Mouse (Mus musculus) frontal cortex, postnatal 10 days (tissue): ENCODE results near the gene Tox2.

Source experiments
- DNase-seq, 2 experiments: peaks; one replicate each; pipeline ENCODE4 v3.0.0; 2022; ENCODE audit warnings: low spot score in 2 of 2, mixed read lengths in 1 of 2

Tox2 gene

DNA sequence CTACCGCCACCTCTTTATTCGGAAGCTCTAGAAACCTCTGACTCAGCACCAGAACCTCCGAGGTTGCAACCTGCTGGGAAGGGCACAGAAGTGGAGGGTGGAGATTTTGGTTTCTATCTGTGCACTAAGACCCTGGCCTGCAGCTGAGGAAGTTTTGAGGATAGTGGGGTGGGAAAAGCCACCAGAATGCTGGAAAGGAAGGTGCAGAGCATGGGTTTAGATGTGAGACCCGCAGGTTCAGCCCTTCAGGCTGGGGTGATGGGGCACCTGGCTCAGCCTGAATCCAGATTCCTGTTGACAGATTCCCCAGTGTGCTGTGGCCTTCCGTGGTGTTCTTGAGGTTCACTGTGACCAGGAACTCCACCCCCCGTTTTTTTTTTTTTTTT, 2.3 kb downstream of the Tox2 start:
- no peak for DNase-seq

DNA sequence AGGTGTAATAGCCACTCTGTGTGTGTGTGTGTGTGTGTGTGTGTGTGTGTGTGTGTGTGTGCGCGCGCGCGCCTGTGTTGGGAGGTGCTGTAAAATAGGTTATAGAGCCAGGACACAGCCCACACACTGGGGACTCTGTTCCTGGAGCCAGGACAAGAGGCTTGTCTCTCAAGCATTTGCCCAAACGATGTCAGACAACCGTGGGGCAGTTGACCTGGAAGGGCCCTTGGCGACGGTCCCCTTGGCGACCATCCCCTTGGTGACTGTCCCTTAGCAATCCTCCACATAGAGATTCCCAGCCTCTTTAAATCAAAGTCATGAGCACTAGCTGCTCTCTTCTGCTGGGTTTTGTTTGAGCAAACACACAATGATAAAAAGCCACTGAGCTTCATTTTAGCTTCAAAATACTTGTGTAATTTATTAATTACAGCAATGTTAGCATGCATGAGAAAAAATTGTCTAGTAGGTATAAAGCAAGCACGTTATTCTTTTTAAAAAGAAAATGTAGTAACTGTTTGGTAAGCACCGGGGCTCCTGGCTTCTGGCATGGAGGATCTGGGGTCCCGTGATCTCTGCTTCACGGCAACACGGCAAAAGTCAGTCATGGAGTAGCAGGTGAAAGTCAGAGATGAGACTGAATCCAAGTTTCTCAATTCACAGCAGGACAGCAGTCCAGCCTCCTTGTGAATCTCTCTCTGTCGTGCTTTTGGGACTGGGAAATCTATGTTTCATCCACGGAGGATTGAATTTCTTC, 3.0 kb downstream of the Tox2 start:
- peak; percentile 49 to 67 for DNase-seq

DNA sequence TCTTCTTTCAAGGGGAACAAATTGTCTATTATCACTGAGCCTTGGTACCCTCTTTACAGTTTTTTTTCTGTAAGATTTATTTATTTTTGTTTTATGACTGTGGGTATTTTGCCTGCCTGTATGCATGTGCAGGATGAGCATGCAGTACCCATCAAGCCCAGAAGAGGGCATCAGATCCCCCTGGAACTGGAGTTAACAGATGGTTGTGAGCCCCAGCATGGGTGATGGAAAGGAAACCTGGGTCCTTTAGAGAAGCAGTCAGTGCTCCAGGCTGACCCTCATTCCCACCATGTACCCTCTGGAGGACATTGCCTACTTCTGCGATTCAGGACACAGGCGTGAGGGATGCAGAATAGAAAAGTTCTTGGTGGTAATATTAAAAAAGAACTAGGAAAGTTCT, 4.4 kb downstream of the Tox2 start:
- no peak for DNase-seq

DNA sequence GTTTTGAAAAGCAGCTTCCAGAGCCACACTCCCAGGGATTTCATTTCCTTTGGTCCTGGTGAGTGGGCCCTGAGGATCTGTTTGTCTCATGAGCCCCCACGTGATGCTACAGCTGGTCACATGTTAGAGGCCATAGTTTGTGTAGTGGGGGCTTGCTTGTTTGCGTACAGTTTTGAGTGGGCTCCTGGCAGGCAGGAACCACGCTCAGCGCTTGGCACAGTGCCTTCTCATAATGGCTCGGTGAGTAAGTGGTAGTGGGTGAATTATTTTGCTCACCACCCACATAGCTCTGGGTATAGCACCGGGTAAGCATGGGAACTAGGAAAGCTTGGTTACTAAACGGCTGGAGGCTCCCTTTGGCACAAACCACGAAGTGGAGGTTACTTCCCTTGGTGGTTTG, 6.2 kb downstream of the Tox2 start:
- DNase-seq = no peak

DNA sequence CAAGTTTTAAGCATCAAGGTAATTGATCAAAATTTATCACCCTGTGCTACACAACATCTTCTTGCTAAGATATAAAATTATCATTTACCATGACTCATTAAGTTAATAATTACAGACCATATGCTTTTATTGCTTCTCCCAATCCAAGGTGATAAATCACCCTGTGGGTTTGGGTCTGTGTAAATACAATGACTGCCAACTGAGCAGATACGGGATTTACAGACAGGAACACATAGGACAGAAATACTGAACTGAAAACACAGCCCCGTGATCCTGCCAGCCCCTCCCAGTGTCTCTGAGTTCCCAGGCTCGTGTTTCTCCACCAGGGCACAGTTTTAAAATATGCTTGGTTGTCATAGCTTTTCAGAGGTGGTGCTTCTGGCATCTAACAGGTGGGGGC, 10.2 kb downstream of the Tox2 start:
- no peak for DNase-seq

DNA sequence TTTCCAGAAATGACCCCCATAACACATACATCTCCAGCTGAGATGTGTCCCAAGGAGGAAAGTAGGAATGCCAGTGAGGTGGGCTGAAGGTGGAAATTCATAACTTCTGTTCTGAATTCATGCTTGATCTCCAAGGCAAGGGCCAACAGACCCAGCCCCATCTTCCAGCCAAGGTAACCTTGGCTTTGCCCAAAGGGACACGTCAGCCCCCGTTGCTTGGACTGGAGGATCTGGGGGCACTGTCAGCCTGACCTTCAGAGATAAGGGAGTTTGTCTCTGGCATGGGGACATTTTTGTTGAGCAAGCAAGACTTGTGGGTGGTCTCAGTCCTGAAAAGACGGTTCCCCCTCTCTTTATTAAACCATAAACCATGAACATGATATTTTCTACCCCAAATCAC, 15.2 kb downstream of the Tox2 start:
- DNase-seq = no peak

DNA sequence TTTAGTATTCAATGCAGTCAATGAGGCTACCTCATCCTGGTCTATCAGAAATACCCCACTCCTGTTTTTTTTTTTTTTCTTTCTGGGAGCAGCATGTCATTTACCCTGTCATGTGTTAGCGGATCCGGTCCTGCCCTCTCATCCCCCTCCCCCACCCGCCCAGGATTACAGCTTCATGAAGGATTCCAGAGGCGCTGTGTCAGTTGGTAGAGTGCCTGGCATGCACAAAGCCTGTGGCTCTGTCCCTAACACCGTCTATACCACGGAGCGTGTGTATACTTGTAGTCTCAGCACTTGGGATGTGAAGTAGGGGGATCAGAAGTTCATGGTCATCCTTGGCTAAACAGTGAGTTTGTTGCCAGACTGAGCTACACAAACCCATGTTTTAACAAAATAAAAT, 15.6 kb downstream of the Tox2 start:
- DNase-seq = no peak

DNA sequence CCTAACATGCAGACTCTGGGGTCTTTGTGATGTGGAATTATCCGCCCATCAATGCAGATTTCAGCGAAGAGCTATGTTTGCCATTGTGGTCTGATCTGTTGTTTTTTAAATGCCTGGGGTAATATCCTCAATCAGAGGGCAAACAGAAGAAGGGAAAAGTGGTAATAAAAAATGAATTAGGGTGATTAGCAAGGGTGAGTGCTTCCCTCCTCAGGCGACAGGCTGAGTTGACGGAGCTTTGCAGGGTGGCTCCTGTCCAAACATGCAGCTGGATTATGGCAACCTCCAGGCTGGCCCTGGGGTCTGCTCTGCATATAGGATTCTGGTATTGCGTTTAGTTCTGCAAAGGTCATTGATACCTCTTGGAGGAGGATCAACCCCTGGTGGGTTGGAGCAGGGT, 16.5 kb downstream of the Tox2 start:
- no peak for DNase-seq

DNA sequence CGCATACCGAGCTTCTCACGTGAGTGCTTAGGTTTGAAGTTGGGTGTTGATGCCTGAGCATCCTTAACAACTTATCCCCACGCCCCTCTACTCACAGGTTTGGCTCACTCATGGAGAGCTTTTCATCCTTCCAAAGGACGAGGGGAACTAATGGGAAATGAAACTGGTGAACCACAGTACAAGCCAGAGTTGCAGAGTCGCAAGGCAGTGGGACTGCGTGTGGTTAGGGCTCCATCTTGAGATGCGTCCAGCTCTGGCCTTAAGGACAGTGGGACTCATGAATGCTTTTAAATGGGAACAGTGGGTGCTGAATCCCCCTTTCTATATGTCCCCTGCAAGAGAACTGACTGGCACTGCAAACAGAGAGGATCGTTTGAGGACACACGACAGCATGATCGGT, 17.8 kb downstream of the Tox2 start:
- DNase-seq = no peak

DNA sequence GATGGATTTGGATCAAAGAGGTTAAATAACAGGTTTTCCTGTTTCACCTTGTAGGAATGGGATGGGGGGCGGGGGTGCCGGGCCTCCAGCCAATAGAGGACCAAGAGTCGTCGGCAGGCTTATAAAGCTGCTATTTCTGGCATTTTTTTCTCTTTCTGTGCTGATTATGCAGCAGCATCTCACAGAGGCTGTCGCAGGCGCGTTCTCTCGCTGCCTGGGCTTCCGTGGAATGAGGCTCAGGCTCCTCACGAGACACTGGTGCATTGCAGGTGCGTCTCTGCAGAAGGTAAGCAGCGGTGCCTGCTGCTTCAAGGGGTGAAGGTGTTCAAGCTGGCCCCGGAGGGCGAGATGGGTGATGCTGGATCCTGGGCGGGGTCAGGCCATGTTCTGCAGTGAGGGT, 22.4 kb downstream of the Tox2 start:
- no peak for DNase-seq

DNA sequence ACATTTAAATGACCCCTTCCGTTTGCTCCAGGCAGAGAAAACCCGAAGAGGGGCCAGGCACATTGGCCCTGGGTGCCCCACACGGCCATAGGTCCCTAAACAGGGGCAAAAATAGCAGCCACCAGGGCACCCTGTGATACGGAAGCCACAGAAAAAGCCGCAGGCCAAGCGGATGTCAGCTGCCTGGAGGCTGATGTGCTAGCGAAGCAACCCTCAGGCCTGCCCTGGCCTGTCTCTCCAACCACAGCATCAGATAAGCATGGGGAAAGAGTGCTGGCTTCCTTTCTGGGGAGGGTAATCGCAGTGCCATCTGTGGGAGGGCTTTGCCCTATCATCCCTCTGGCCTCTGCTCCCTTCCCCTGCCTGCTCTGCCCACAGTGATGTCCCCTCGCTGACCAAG, 26.1 kb downstream of the Tox2 start:
- no peak for DNase-seq

DNA sequence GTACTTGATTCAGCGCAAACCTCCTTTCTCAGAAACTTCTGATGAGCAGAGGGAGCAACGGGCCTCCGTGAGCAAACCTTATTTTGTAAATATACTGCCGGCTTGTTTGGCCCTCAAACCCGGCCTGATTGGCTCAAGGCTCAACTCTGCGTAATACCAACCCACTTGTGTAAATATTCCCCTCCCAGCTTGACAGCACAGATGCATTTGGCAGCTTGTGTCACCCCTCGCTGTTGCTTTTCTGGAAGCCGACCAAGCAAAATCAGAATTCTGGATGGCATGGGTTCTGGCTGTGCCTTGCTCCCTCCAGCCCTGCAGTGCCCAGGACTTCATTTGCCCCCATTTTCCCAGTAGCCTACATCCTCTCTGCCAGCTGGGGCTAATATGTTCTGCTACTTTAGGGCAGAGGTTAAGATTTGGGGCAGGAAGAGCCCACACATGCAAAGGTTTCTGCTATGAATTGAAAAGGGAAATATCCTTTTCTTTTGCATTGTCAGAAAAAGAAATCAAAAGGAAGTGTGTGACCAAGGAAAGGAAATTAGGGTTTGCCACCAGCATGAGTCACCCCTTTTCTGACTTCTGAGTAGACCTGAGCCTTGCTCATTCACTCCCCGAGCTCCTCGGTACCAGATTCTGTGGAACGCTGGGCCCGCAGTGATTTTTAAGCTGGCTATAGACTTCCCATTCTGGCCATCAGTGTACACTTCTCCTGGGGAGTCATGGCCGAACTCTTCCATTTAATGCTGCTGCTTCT, 29.0 kb downstream of the Tox2 start:
- no peak for DNase-seq

DNA sequence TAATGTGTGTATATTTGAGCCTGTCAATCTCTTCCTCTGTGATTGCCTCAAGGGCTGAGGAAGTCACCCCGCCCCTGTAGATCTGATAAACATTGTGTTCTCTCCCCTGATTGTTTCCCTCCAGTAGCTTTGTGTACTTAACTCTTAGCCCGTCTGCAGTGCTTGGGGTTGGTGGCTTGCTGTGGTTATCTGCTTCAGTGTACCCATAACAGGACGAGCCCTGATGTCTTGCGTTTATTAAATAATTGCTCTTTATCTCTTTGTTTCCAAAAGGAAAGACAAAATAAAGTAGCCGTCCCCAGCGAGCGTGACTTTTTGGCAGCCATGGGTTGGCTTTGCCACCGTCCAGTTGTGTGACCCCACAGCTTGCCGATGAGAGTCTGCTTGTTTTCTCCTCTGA, 30.7 kb downstream of the Tox2 start:
- DNase-seq = no peak

DNA sequence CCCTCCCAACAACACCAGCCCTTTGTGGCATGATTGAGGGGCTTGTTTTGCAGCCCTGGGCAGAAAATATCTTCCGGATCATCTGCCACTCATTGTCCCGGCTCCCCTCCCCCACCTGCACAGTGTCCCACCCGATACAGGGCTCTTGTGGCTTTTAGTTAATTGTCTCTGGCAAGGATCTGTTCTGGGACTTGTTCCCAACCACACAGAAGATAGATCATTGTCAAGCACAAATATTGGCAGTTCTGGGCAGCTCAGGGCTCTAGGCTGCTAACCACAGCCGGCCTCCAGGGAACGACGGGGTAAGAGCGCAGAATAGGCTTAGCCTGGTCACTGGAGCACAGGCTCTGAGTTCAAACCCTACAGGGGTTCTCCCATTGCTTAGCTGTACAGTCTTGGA, 33.1 kb downstream of the Tox2 start:
- DNase-seq = no peak

DNA sequence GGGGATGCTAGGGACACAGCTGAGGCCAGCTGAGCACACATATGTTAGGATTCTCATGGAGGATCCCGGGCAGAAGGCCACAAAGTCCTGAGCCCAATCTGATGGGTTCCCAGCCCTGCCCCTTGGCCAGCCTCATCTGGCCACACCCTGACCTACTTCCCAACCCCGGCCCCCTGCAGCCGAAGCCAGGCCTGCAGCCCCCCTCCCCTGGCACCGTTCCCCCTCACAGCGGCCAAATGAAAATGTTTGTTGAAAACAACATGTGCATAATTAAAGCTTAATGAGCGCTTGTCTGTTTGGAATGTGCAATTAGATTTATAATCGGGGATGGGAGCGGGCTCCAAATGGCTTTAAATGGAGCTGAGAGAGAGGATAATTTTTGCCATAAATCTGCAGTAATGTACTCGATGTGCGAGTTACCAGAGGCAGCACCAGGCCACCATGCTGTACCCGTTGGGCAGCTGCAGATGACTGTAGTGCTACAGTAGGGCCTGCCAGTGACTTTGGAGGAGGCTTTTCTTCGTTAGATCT, 35.1 kb downstream of the Tox2 start:
- no peak for DNase-seq

DNA sequence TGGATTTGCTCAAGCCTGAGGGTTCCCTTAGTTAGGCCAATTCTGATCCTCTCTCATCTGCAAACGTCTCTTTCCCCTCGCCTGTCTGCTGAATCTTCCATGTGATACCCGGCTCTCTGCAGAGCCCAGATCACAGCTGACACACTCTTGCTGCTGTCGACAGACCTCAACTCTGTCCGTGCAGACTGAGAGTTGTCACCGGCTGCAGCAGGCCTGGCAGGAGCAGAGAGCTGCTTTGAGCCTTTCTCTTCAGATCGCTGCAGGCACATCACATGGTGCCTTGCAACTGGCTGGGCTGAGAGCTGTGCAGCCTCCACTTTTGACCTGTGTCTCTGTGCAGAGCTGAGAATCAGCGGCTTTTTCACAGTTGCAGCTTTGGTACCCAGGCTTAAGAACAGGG, 37.0 kb downstream of the Tox2 start:
- no peak for DNase-seq

DNA sequence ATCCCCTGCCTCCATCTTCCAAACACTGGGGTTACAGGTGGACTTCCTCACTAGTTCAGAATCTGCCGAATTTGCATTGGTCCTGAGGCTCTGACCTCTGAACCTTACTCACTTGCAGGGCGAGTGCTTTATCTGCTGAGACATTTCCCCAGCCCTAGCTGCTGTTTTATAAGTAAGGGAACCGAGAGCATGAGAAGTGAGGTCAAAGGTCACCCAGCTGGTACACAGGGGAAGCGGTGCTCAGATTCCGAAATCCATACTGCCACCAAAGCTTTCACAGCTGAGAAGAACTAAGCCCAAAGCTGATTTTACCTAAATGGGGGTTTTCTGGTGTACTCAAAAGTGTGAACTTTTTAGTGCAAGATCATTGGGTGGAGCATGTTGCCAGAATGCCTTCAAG, 38.9 kb downstream of the Tox2 start:
- DNase-seq = no peak

DNA sequence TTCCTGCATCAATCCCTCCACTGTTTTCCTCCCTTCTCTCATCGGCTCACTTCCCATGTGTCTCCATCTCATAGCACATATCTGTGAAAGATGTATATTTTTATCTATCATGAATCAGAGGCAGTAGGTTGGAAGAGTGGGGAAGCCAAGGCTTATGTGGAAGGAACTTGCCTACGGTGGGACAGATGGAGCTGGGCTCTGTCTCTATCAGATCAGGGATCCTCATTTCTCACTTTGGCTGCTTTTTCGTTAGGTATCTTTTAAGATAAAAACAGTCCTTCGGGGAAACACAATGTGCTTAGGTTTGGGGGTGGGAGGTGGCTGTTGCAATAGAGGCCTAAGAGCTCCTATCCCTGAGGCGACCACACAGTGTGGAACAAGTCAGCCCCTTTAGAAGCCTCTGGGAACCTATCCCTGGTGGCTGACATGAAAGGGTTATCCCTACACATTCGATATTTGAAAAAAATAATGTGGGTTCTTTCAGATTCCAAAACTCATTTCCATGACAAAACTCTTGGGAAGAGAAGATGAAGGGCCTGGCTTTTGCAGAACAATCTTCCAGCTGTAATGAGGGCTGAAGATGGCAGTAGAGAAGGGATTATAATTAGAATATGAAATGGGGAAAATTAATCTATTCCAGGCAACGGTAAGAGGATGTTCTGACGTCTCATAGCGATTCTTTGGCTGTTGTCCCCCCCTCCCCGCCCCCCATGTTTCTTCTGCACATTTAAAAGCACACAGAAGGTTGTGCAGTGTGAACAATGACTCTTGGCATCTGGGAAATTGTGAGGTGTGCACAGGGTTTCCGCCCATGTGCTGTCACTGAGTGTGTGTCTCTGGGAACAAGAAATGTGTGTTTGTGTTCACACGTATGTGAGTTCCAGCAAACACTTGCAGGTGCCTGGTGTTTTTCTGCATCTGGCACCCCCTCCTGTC, 41.3 kb downstream of the Tox2 start:
- DNase-seq = no peak

DNA sequence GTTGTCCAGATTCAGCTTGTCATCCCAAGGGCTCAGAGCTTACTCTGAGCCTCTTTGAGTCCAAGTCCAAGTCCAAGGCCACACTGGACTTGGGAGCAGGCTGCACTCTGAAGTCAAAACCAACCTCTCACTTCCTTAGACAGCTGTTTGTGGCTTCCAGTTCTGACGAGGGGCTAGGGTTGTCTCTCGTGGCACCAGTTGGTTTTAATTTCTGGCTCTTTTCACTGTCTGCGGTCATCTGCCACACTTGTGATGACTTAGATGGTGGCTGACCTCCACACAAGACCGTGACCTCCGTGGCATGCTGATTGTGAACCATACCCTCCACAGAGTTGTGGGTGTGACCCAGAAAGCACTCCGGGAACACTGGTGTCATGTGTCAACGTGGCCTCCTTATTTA, 46.0 kb downstream of the Tox2 start:
- no peak for DNase-seq

DNA sequence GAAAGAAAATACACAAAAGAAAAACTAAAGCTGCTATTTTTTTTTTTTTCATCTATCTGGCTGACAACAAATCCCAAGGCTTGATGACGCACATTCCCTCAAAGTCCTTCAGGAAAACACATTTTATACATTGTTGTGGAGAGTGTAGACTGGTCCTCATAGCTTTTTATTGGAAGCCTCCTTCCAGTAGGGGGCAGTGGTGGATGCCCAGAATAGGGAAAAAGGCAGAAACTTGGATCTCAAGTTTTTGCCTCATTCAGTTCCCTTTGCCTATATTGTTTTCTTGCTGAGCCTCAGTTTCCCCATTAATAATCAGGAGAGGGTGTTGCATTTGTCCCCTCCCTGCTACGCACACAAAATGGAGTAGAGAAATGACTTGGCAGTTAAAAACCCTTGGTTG, 49.7 kb downstream of the Tox2 start:
- DNase-seq = no peak

DNA sequence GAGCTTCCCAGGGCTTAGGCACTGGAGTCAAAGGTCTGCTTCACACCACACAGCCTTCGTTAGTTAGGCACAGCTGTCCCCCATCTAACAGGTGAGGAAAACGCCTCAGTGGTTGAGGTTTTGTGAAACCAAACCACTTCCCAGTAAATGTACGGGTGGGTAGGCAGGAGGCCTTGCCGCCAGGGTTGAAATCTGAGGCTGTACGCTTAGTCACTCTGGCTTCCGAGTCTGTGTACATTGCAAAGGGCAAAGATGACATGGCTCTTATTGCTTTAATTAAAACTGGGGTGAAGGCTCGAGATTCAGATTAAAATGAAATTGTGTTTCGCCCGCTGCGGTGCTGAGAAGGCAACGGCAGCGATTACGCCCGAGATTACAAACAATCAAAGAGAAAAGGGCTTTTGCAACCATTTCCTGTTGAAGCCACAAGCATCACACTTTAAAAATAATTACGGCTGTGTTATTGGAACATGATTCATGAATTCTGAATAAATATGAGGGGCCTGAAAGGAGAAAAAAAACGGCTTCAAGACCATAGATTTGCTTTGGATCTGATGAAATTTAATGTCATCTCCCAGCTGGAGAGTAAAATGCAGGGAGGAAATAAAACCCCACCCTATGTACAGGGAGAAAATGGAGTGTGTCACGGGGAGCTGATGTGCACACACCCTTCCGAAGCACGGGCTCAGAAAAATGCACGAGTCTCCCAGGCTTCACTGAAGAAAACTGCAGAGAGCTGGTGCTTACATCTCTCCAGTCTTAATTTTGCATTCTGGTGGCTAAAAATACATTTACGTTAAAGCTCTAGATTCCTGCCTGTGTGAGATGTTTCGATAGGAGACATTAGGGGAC, 50.5 kb downstream of the Tox2 start:
- no peak for DNase-seq
